Mouse (Mus musculus) stomach, postnatal 0 days (tissue): ENCODE measurements around the gene Wdr5.

ENCODE experiments used
- CTCF ChIP-seq: IDR thresholded peaks from 2 replicates; pipeline ENCODE4 v1.5.1; 2016; ENCODE audit warnings: antibody characterized with exemption, low read depth, mild to moderate bottlenecking, moderate library complexity
- EP300 ChIP-seq: optimal IDR thresholded peaks from 2 replicates; pipeline ENCODE3; 2016; ENCODE audit warnings: antibody characterized with exemption

DNA sequence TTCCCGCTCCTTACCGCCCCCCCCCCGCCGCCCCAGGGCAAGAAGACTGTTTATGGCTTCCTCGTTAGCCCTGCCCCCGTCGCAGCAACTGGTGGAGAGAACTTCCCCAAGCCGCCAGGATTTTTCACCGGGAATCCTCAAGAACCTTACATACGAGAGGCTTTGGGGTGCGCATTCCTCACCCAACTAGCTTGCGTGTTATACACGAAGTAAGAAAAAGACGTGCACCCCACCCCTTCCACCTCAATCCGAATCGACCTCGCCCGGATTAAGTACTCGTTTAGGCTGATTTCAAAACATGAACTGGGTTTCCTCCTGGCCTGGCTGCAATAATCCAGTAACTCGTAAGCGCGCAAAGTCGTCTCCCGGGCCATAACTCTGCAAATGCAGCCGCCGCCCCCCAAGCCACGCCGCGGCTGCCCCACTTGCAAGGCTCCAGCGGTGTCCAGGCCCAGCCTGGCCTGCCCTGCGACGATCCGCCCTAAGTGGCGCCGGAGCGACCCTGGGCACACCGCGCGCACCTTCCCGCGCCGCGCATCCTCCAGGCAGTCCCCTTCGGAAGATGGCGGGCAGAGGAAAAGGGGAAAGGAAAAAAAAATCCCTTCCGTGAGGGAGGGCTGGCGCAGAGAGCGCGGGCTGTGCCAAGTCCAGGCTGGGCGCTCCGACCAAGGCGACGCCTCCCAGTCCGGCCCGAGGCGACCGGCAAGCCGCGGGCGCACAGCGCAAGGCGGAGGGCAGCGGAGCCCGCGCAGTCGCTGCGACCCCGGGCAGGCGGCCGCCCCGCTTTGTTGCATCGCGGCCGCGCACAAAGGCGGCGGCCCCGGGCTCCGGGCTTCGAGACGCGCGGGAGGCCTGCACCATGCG is 40.1 kb upstream of the Wdr5 start:
- TF ChIP-seq CTCF, result no peak
- no peak for TF ChIP-seq EP300
